Mouse (Mus musculus) adrenal gland, adult 8-10 months (tissue): ENCODE measurements around the gene Lmo7. TPM values are rescaled to one million over a fixed set of nuclear protein-coding genes. Genes with fewer than 3 reads are reported as not detected.

Experiments used
- DNase-seq: peaks from one replicate; pipeline ENCODE4 v3.0.0; 2022
- total RNA-seq, 4 experiments: library from RNA; stranded (reverse); gene quantifications; 2 replicates each; pipeline ENCODE4 v1.2.4; 2022

Gene Lmo7
- total RNA-seq, 4 experiments from 2014 or later, result 17.8 to 25.9 (median 21.4) TPM

DNA sequence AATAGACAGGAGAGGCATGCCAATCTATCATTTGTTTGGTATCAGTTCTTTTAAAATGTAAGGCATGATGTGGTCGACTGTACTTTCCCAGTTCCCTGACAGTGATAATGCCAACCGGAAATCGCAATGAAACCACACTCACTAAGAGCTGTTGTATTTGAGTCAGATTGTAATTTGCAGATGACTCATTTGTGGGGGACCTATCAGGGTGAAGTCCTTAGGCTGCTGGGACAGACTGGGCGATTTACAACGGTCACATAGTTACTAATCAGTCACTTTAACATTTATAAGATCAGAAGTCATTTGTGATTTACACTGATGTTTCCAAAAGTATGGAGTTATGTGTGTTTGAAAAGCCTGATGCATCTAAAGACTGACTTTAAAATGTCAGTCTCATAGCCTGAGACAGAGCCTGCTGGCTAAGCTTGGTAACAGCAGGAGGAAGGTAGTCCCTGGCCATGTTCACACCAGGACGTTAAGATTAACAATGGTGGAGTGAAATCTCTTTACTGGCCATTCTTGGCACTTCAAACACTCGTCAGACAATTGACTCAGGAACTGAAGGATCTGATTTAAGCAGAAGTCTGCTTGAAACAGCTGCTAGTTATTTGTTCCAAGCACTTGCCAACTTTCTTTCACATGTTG lies 149.4 kb downstream of the Lmo7 start:
- DNase-seq, result no peak

DNA sequence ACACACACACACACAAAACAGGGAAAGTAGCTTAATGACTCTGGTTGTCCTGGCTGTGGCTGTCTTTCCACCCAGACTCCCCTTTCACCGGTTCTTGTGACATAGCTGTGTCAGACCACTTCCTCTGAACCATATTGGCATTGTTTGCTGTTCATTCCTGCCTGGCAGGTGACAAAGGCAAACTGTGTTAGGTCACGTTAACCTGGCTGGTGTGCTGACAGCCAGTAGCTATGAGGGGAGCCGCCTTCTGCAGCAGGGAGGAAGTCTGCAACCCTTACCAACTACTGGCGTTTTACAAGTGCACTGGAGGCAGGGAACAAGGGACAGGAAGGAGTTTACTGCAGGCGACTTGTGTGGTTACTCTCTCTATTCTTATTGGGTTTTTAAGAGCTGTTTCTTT lies 153.2 kb downstream of the Lmo7 start:
- no peak for DNase-seq

DNA sequence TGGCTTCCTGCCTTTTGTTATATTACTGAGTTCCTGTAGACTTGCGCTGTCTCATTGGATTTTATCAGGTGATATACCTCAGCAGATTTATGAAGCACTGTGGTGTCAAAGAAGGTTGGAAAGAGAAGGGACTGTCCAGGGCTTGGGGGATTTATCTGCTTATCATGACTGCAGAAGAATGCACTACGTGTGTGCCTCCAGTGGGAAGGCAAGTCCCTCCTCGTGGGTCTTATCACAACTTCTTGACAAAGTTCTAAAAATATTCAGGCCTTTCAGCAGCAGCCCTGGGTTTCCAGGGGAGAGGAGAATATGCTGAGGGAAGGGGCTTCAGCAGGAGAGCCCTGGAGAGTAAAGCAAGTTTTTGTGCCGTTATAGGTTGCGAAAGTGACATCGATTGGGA lies 154.0 kb downstream of the Lmo7 start:
- no peak for DNase-seq

DNA sequence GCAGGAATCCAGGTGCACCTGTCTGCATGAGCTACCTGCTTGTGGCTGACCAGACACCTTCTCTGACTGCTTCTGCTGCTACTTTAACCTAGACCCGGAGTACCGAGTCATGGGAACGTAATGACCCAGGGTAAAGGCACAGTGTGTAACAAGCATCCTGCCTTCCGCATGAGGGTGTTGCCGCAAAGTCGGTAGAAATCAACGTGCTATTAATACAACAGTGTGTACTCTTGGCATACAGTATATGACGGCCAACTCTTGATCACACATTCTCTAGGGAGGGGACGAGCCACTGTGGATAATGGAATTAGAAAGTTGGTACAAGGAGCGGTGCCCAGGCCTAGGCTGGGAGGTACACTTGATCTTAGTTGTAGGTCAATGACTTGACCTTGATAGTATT lies 156.6 kb downstream of the Lmo7 start:
- no peak for DNase-seq

DNA sequence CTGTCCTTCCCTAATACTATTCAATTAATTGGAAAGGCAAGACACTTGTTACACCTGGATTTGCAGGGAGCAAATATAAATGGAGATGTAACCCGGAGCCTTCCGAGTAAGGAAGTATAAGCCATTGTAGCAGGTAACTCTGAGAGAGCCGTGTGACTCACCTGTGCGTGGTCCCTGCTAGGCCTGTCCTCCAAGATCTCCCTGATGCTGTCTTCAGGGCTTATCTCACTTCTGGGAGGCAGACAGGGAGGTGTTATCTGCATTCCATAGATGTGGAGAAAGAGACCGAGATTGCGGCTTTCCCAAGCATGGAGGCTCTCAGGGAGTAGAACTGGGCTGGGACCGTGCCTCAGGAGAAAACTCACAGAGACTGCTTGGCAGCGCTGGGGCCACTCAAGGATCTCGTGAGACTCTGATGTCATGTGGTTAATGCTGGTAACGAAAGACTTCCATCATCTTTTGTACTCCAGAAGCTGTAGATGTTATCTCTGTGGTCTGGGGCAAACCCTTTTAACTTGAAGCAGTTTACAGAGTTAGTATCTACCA lies 162.2 kb downstream of the Lmo7 start:
- no peak for DNase-seq

DNA sequence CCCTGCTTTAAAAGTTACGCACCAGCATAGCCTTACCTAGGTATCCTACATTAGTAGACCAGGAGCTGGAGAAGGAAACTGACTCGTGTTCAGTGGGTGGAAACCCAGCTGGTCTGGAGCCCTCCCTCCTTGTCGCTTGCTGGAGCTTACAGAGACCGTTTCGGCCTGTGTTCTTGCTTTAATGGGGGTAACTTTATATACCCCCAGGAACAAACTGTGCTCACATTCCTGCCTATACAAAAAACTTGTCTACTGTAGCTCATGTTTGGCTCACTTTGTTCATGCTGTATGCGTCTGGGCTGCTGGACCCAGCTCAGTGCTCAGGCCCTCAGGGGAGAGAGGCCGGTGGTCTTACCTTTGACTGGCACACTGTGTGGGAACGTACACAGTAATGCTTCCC lies 162.7 kb downstream of the Lmo7 start:
- DNase-seq, result no peak

DNA sequence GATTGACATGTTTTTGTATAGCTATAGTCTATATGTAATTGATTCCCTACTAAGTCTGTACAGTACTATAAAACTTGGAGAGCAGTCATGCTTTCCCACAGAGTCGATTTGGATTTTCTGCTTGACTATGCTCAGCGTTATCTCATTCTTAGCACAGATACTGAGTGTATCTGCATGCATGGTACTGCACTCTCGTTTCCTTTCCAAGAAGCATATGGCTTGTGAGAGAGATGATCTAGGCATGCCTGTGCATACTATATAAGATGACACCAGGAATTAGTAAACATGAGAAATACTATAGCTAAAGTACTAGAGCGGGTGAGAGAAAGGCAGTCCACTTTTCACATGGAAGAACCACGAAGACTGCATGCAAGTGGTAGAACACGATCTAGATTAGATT lies 163.5 kb downstream of the Lmo7 start:
- DNase-seq, result no peak

DNA sequence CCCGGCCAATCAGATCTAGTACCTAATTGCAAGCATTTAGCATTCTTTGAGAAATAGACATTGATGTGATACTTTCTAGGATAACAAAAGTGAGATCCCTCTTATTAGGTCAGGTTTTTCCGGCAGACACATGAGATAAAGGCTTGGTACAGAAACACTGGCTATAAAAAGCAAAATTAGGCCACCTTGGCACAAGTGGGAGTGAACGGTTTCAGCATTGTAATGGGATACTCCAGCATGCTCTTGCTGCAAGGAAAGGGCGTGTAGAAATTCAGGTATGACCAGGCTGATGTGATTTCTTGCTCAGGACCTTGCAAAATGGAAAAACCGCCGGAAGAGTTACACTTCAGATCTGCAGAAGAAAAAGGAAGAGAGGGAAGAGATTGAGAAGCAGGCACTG lies 168.5 kb downstream of the Lmo7 start:
- DNase-seq, result no peak

DNA sequence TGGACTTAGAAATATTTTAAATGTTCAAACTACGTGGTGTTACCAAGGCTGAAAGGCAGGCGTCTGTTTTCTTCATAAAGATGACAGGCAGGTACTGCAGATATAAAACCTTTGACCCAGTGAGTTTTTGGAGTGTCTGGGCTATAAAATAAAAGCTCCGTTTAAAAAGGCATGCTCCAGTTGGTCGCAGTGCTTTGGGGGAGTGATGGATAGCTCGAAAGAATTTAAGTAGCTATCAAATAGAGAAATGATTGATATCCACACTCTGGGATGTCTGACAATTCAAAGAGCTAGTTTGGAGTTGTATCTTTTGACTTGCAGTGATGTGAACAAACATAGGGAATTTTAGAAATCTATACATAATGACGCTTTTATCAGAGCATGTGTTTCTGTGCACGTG lies 171.7 kb downstream of the Lmo7 start:
- no peak for DNase-seq

DNA sequence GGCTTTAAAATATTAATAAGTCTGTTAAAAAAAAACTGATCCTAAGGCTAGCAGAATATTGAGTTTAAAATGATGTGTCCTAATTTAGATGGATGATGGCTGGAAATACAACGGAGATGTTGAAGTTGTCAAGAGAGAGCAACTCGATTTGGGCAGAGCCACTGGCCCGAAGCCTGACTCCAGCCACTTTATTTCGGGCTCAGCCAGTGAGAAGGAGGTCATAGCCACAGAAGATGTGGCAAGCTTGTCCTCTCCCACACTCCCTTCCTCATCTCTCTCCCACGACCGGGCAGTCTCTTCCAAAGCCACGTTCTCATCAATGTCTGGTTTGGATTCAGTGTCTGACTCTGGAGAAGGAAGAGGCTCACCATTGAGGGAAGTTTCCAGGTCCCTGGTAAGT lies 172.2 kb downstream of the Lmo7 start:
- no peak for DNase-seq

DNA sequence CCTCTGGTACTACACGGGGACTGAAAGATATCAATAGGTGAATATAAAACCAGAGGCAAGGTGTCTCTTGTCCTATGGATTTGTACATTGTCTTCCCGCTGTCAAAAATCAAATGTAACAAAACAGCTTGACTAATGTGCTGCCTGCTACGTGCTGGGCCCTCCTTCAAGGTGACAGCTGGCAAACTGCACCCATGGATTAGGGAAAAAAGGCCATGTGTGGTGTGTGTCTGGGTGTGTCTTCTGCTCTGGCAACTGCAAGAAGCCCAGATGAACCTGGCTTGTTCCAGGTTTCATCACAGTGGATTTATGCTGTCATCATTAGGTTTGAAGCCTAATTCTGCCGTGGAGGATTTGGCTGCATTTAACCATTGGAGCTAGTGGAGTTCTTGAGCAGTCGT lies 174.0 kb downstream of the Lmo7 start:
- no peak for DNase-seq

DNA sequence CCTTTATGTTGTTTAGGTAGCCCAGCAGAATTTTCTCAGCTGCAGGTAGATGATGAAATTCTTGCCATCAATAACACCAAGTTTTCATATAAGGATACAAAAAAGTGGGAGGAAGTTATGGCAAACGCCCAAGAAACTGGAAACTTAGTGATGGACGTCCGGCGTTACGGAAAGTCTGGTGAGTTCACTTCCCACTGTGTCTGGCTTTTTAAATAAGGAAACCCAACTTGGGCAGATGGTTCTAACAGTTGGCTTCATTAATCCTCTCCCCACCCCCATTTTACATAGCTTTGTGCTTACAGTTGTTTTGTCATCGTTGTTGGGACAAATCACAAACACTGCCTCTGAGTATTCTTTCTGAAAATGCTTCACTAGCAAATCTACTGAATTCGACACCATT lies 182.2 kb downstream of the Lmo7 start:
- DNase-seq, result no peak

DNA sequence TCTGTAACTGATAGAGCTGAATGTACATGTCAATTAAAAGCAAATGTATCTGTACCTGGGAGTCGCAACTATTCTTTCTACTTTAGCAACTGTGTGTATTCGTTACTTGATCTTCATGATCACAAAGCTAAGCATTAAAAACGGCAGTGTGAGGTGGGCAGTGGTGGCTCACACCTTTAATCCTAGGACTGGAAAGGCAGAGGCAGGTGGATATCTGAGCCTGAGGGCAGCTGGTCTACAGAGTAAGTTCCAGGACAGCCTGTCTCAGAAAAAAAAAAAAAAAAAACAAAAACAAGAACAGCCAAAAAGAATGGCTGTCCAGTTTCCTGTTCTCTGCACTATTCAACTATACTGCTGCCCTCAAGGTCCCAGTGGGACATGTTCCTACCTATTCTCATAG lies 182.6 kb downstream of the Lmo7 start:
- no peak for DNase-seq

DNA sequence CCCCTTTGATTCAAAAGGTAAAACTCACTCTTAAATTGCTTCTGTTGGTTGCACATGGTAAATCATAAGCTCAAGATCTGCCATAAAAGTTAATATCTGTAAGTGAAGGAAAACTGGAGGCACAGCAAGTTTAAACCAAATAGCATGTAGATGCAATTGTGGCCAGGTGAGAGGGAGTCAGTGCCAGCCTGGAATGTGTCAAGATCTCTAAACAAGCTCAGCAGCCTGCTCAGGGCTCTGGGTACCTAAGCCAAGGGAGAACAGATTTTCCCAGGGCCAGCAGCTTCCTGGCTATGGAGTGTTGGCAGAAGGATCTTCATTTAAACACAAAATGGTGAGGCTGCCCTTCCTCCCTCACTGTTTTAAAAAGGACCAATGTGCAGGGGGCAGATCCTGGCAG lies 184.6 kb downstream of the Lmo7 start:
- DNase-seq, result no peak

DNA sequence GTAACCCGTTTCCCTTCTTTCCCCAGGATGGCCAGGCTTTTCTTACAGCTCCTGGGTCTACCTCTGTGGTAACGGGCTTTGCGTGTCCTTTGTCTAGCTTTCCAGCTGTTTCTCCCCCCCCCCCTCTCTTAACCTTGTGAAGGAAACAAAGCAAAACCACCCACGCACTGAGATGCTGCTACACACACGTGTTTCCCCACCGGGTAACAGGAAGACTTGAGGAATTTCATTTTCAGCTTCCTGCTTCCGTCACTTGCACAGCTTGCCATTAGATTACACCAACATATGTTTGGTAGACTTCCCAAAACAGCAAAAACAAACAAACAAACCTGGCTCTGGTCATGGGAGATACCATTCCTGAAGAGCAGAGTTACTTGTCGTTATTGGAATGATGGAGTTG lies 186.1 kb downstream of the Lmo7 start:
- no peak for DNase-seq

DNA sequence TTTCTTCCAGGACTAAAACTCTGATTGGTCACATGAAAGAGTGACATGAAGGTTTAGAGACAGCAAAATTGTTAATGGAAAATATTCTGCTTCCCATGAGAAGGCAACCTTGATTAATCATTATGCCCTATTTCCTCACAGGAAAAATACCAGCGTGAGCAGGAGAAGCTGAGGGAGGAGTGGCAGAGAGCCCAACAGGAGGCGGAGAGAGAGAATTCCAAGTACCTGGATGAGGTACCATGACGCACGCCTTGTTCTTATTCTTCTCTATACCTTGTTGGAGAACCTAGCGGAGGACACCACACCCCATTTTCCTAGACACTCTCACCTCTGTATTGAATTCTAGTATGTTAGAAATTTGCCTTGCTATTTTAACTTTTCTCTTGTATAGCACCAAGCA lies 188.7 kb downstream of the Lmo7 start:
- no peak for DNase-seq

DNA sequence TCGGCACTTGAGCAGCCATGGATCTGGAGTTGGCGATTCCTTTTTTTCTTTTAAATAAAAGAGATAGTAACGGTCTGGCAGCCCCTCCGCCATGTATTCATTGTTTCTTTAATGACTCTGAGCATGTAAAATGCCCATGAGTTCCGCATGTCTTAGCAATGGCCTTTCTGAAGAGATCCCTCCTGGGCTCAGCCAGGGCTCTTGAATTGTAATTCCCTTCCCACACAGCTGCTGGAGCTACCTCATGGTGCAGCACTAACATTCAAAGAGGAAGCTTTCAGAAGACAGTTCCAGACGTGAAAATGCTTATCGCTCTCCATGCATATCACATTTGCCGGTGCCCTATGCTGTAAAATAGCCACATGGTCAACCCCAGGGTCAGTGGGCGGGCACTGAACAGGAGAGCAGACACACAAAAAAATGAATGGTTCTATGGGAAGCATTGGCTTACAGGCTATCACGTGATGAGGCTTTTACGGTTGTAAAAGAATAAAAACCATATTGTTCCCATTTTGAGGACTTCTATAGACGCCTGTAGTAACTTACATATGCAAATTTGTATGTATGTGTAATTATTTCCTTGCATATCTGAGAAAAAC lies 198.0 kb downstream of the Lmo7 start:
- DNase-seq, result no peak

DNA sequence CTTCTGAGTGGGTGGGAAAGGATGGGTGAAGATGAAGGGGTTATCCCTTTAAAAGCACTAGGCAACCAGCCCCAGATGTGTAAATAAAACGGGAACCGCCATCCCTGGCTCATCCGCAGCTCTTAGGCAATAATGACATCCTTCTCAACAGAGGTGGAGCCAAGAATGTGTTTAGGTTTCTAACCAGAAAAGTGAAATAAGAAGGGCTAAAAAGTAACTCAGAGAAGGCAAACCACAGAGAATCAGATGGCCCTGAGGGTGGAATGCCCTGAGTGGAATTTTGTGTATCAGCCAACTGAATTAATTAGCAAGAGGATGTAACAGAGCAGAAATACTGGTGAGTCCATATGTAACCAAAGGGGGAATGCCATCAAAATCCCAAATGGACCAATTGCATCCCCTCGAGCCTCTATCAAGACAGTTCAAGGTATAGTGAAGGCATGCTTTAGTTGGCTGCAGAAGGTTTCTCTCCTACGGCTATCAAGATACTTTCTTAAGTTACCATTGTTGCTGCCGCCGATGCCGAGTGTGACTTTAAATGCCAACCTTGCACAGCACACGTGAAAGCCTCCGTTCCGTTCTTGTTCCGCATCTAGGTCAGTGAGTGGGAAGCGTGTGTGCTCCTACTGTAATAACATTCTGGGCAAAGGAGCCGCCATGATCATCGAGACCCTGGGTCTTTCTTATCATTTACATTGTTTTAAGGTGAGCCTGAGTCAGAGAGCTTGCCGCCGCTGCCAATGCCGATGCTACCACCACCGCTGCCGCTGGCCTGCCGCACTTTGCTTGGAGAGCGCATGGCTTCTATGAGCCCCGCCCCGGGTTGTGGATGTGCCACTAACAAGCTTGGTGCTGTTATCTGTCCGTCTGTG lies 201.1 kb downstream of the Lmo7 start:
- DNase-seq, result no peak

DNA sequence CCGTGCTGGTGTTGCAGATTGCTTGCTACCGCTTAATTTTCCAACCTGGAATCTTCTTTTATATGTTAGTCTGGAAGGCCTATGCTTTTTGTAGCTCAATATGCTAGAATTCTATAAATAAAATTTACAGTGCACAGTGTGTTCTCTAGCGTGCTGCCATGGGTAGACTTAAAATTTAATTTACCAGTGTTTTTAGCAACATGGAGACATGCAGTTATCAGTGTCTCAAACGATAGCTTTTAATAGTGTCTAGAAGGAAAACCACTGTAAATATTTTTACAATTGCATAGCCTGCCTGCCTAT lies 201.6 kb downstream of the Lmo7 start:
- no peak for DNase-seq

DNA sequence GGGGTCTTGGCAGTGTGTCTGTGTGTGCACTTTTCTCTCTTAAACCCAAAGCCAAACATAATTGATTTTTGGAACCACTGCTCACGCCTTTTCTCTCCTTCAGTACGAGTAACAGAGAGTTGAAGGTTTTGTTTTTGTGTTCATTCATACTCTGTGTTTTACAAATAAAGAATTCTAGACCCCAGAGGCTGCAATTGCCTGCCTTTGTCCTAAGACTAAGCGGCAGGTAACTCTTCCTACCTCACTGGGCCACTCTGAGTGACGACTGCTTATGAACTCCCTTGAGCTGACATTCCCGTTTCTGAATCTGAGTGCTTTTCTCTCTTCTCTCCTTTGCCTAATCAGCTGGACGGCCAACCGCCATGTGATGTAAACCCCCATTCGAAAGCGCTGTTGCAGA lies 203.8 kb downstream of the Lmo7 start:
- no peak for DNase-seq

DNA sequence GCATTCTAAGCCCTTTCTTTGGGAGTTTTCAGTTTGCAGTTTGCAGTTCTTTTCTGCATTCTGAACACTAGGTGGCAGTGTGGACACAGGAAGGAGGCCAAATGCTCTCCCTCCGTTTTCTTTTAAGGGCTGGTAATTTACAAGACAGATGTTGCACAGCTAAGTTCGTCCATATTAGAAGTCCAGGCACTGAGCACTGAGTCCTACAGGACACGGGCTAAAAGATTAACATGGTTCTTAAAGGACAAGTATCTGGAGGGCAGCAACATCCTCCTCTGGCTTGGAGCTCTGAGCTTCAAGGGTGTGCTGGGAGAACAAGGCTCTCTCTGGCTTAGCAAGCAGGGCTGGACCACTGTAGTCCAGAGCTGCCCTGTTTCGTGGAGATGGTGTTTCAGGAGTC lies 213.2 kb downstream of the Lmo7 start:
- DNase-seq, result no peak

DNA sequence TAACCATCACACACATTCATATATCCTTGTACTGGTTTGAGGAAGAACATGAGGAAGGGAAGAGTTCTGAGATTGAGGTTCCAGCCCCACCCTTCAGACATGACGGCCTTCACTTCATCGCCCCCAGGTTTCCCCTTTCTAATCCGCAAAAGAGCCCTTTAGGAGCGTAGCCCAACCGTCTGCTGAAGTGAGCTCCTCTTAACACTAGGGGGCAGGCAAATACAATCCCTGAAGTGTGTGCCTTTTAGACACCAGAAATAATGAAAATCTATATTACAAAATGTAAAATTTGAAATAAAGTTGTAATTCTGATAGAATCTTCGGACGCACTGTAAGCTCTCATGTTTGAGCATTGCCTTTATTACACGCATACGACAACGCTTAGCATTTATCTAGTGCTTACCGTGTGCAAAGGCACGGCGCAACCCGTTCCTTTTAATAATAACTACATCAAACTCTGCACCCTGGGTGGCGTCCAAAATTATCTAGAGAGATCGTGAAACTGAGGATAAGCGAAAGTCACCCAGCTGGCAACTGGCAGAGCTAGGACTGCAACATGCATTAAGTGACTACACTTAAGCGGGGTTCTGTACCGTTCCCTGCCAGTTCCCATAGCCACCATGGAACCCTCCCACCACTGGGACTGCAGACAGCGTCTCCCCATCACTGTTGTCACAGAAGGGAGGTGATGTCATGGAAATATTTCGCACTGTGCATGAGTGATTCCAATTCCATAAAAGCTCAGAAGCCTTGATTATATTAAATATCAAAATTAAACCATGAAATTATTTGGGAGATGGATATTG lies 217.2 kb downstream of the Lmo7 start:
- no peak for DNase-seq

DNA sequence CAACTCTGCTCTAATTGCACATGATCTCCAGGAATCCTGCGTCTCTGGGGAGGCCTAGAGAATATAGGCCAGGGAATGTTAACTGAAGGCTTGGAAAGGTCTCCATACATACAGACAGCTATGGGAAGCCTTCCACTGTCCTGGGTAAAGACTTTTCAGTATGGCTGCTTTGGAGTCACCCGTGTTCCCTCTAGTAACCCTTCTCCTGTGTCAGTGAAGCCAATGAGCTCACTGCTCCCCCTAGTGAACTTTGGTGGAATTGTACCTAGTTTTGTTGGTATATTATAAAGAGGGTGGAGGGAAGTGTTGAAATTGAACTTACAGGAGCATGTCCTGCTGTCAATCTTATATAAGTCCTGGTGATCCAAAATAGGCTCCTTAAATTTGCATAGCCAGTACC lies 219.4 kb downstream of the Lmo7 start:
- no peak for DNase-seq
